Mouse (Mus musculus) mature B cell (primary cell): Measurements from ENCODE around the gene Fam208b.

ENCODE experiments used
- in situ Hi-C: fragments of 300-500 bp; cut with MboI; formaldehyde crosslinking; loops from 2 replicates; pipeline ENCODE4 v1.14.3; 2019

Gene Fam208b

DNA sequence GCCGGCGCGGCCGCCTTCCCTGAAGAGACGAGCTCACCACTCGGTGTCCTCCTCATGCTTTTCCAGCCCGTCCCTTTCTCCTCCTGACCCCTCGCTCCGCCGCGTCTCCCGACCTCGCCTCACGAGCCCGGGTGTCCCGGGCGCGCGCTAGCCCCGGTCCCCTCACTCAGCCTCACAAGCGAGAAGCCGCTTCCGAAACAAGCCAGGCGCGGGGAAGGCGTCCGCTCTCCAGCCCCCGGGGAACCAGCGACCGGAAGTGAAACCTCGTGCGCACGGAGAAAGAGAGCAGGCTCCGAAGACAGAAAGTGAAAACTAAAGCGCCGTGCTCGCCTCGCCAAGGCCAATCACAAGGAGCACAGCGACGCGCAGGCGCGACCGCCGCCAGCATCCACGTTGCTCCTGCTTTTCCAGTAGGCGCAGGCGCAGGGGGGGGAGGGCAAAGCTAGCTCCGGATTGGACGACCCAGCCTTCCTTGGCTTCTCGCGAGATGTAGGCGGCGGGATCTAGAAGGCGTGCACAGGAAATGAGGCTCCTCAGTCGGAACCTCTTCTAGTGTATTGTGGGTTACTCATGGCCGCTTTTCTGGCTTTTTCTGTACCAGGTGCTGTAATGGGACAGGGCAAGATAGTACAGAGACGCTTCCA is at the start of gene Fam208b:
Fam208b (minus strand) TSS at position 314 of the 644 bp plus-strand sequence.
- in situ Hi-C loops, result no loop called here

DNA sequence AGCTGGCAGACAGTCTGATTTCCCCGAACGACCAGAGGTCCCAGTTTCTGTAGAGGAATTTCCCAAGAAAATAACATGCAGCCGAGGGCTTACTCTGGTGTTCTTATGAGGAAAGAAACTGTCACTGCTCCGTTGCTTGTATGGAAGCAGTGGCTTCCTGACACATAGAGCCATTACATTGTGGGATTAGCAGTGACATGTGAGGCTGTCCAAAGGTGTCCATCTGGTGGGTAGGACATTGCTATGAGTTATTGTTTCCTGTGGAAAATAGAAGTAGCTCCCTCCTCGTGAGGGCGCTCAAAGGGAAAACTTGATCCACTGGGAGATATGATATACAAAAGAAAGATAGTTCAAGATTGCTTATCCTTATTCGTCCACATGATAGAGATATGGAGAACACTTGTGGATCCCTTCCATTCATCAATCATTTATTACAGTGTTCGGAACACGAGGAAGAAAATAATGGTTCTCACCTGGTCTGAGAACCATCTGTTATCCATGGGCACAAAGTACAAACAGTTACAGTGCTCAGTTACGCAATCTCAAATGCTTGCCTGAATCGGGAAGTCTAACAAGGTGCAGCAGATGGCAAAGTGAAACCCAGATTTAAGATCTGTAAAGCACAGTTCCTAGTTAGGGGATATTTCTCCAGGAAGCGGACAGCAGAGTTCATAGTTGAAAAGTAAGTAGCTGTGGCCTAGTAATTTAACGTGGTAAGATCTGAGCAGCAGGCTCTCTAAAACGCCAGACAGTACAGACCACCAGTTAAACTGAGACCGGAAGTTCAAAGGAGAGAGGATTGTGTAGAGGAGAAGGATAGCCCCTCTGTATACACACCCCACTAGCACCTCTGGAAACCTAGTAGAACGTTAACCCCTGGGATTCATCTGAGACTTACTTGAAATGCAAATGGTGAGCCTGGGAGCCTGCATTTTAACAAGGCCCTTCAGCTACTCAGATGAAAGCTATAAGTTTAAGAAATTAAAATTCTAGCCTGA is 48.6 kb upstream of the Fam208b start:
- in situ Hi-C loops, result no loop called here

DNA sequence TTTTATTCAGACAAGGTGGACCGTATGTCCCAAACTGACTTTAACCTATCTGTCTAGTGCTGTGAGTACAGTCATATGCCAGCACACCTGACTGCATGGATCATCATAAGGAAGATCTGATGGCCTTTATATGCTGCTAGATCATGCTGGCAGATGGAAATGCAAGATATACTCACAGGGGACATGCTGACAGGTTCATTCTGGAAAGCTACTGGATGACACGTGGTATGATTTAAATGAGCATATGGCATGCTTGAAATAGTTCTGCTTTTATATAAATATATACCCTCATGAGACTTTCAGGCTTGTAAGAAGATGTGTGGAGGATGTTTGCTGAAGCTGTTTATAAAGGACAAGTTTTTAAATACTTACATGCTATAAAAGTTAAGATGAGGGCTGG is 43.5 kb upstream of the Fam208b start:
- in situ Hi-C loops, result no loop called here

DNA sequence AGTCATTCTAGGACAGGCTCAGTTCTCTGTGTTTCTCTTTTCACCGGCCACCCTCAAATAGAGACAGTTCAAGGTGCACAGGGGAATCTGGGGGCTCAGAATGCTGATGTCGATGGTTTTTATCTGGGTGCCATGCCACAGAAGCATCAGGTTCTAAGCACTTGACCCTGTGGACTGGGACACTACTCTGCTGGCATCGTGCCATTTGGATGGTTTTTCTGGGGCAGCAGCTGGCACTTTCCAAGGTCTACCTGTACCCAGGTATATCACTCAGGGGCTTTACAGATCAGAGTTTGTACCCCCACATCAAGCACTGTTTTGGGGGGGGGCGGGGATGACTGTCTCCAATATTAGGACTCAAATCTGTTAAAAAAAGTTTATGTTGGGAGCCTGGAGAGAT is 39.7 kb upstream of the Fam208b start:
- in situ Hi-C loops, result no loop called here

- in situ Hi-C loops, result no loop called here
Measured at GRCm38 (mm10) chr13:3646566-3646965, 35.7 kb upstream of the Fam208b start.

- in situ Hi-C loops, result no loop called here
Measured at GRCm38 (mm10) chr13:3645919-3646318, 35.0 kb upstream of the Fam208b start.

- in situ Hi-C loops, result no loop called here
Measured at GRCm38 (mm10) chr13:3644871-3645270, 34.0 kb upstream of the Fam208b start.

DNA sequence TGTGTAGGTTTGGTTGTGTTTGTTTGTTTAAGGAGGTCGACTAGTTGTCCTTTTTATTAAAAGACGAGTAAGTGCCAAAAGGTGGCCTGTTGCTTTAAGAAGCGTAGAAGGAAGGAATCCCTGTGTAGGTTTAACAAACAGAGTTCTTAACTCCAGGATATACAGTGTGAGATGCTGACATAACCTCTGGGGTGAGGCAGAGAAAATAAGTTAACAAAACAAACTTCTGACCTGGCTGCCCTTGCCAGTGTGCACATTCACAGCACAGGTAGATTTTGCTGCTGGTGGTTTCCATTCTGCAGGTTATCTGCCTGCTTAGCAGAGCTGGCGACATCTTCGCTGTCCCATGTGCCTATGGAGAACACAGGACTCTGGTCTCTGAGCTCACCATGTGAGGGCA is 31.6 kb upstream of the Fam208b start:
- in situ Hi-C loops, result no loop called here

GRCm38 (mm10) chr13:3642049-3642448 is 31.1 kb upstream of the Fam208b start:
- in situ Hi-C loops, result no loop called here

DNA sequence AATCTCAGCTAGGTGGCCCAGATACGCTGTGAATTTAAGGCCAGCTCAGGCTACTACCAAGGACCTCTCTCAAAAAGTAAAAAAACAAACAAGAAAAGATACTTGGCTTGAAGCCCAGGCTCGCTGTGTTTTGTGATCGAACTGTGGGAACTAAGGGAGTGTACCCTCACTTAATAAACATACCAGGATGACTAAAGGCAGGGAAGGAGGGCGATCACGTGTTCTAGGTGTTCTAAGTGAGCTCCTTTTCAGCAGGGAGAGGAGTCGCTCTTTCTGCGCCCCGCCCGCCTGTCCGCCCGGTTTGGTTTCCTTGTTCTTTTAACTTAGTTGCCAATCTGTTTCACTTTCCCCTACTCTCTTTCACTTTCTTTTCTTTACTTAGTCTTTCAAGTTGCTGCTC is 25.9 kb upstream of the Fam208b start:
- in situ Hi-C loops, result no loop called here

GRCm38 (mm10) chr13:3635076-3635475 is 24.2 kb upstream of the Fam208b start:
- in situ Hi-C loops, result no loop called here

DNA sequence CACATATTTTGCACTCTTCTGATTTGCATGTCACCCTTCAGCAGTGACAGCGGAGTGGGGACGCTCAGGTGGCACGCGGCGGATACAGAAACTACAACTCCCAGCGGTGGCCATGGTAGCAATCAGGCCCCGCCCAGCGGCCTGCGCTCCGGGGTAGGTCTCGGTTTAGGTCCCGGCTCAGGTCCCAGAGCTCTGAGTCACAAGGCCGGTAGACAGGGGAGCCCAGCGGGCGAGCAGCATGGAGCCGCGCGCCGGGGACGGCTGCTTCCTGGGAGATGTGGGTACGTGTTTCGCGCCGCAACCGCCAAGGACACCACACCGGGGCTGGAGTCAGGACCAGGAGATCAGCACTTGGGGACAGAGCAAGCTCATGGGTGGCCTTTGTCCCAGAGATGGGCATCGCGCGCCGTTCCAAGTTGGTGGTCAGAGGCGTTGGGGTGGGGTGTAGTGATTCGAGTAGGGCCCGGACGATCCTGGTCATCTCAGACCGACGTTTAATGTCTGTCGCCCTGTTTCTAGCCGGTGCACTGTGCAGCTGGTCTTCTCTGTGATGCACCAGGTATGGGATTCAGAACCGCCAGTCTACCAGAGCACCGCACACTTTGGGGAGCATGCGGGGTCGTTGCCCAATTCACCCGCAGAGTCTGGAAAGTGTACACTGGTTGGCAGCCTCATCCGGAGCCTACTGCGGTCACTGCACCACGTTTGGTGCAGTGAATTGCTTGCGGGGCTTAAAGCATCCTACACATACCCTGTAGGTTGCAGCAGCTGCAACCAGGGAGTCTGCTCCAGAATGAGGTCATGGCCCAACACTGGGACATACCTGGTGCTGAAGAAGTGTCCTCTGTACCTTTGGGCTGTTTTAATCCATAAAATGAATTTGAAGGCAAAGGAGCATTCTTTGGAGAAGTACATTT is 23.2 kb upstream of the Fam208b start, which contains the start of gene Asb13:
Asb13 (plus strand) TSS at position 138 of the 917 bp plus-strand sequence.
- in situ Hi-C loops, result no loop called here

DNA sequence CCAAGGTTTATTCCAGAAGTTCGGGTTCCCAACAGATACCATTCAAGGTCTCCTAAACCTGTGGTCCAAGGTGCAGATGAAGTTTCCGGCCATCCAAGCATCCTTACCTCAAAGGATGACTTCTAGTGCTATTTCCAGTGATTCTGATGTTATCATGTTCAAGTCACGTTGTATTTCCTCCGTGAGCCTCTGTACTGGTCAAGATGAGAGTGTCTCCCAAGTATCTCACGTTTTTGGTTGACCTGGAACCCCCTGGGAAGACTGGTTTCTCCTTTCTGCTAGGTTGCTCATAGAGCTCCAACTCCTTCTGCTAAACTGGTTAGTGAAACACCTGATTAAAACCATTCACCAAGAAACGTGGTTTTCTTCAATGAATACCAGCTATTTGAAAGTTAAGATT is 22.2 kb upstream of the Fam208b start:
- in situ Hi-C loops, result no loop called here

DNA sequence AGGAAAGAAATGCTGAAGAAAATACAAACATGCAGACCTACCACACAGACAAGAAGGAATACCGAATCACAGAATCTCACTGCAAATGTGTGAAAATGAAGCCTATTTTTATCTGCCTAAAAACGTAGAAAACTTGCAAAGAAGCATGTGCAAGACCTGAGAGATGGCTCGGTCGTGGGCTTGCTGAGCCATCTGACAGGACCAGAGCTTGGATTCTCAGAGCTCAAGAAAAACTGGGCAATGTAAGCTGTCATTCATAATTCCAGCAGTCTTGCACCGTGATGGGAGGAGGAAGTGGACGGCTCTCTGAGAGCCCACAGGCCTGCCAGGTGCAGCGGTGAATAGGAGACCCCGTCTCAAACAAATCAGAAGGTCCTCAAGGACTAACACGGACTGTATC is 21.6 kb upstream of the Fam208b start:
- in situ Hi-C loops, result no loop called here

GRCm38 (mm10) chr13:3628102-3628501 is 17.2 kb upstream of the Fam208b start:
- in situ Hi-C loops, result no loop called here

- in situ Hi-C loops, result no loop called here
Measured at GRCm38 (mm10) chr13:3627139-3627538, 16.2 kb upstream of the Fam208b start.

GRCm38 (mm10) chr13:3610118-3610794 is 652 bp downstream of the Fam208b start:
- in situ Hi-C loops, result no loop called here

DNA sequence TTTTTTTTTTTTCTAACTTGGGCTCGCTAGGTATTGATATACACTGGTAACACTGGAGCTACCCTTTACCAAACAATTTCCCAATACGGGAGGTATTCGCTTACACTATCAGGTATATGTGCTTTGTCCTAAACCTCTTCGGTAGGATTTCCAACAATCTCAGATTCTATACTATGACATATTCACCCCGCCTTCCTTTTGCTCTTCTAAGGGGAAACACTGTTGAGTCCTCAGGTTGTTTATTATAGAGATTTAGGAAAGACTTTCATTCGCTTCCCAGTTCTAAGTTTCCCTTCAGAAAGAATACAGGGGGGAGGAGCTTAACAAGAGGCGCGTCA is 1.2 kb downstream of the Fam208b start:
- in situ Hi-C loops, result no loop called here

- in situ Hi-C loops, result no loop called here
Measured at GRCm38 (mm10) chr13:3596232-3596631, 14.7 kb downstream of the Fam208b start.

- in situ Hi-C loops, result no loop called here
Measured at GRCm38 (mm10) chr13:3594311-3594710, 16.6 kb downstream of the Fam208b start.

- in situ Hi-C loops, result no loop called here
Measured at GRCm38 (mm10) chr13:3590789-3591188, 20.1 kb downstream of the Fam208b start.
